Mouse (Mus musculus): ENCODE measurements at regions not wholly inside any gene's neighbourhood (a gene's known extent, or its start where the extent isn't known, plus 50 kb on each side); places are given as distances from the start of the nearest gene placed in this dataset.

- TF ChIP-seq CTCF (IDR thresholded peaks at IDR 0.05; ENCODE audit: borderline replicate concordance, insufficient read depth, low read depth, low read length) (no peak), POLR2A (IDR thresholded peaks at IDR 0.05; ENCODE audit: borderline replicate concordance, insufficient read depth, low read length) (no peak)
Measured at GRCm38 (mm10) chr1:157964461-157964860, 391.7 kb downstream of the Brinp2 start.
